In the genomic region with DNA sequence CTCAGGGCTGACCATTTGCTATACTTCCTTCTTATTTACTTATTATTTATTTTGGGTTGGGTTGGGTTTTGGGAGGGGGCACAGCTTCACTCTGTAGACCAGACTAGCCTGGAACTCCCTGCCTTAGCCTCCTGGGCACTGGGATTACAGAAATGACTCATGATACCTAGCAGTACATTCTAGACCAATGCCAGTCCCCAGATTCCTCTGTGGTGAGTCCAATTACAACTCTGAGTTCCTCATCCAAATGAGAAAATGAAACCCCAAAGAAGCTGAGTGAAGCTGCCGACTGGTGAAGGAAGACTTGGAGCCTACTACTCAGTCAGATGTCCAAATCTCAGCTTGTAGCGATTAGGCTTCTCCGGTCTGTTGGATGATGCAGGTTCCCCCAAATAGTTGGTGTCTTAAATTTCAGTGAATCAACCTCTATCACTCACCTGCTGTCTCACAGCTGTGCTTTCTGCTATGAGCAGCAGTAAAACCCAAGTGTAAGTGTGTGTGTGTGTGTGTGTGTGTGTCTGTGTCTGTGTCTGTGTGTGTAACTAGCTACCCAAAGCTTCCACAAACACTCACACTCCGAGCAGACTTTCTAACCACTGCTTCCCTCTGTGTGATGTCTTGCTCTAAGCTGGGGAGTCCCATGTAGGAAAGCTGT, we compare ENCODE assay signal across 22 mouse cellular contexts.
DNase-seq lines count a peak whose midpoint lies in the region; ATAC-seq and TF ChIP-seq lines count a peak whose summit lies in the region.
"Had no signal": no experiment of that assay in that cellular context is flagged by ENCODE, and none has a peak within 500 bp of the region (broad histone marks: within the 10 kb centered on the region; RNA-seq: fewer than 3 reads in every experiment).

No protein-coding gene starts in this region.

- DNase-seq in adrenal gland, adult 2 months: peak; percentile 69
- no peak for DNase-seq in adrenal gland, adult 18-20 months (ENCODE audit: low spot score in 2 of 2)
- no peak for DNase-seq in liver, postnatal 0 days
- no peak for DNase-seq in liver, embryonic 11.5 days (ENCODE audit: low spot score)
- peak; percentile 48 for DNase-seq in skeletal muscle tissue, adult 2 months (ENCODE audit: low read depth, low spot score)
- no peak for DNase-seq in layer of hippocampus, adult 11-12 months (ENCODE audit: low spot score)
- no peak for DNase-seq in cerebellum, postnatal 25 days
- DNase-seq: B cell, adult 2 months; cerebellum, postnatal 10 days; heart, adult 11 months; kidney, adult 9 months; kidney, postnatal 36 days; lung, embryonic 14.5 days; right cerebral cortex, postnatal 14 days; thymus, postnatal 25 days had no signal

- H3K9ac ChIP-seq in liver, postnatal 0 days (replicated peaks): no peak overlapping the region
- no peak overlapping the region for H3K9ac ChIP-seq in liver, embryonic 11.5 days (ENCODE audit: low read depth, low read length)
- H3K9ac ChIP-seq: heart, embryonic 15.5 days; limb, embryonic 15.5 days; lung, embryonic 14.5 days; neural tube, embryonic 12.5 days had no signal

- H3K4me3 ChIP-seq in liver, postnatal 0 days (ENCODE audit: low read depth, low read length): no peak overlapping the region
- H3K4me3 ChIP-seq in liver, embryonic 11.5 days (ENCODE audit: low read depth, low read length): no peak overlapping the region
- H3K4me3 ChIP-seq in brown adipose tissue, adult 24 weeks (ENCODE audit: insufficient read depth, low read depth, low read length): no peak overlapping the region
- H3K4me3 ChIP-seq: heart, embryonic 15.5 days; hindbrain, embryonic 10.5 days; limb, embryonic 15.5 days; megakaryocyte, embryonic 14.5 days; neural tube, embryonic 12.5 days had no signal

- no peak for TF ChIP-seq CTCF in liver, postnatal 0 days (IDR thresholded peaks at IDR 0.05; ENCODE audit: low read depth)

- peak overlapping the region; percentile 16; the same call in 1 of the 2 replicates for H3K27ac ChIP-seq in liver, postnatal 0 days (ENCODE audit: low read depth)
- no peak overlapping the region for H3K27ac ChIP-seq in liver, embryonic 11.5 days (ENCODE audit: low read depth, low read length)
- H3K27ac ChIP-seq in brown adipose tissue, adult 24 weeks (replicated peaks; ENCODE audit: low read depth, low read length): peak overlapping the region; percentile 67
- H3K27ac ChIP-seq: heart, embryonic 15.5 days; hindbrain, embryonic 10.5 days; limb, embryonic 15.5 days; neural tube, embryonic 12.5 days; stomach, postnatal 0 days had no signal

- peak; percentile 3; the same call in 1 of the 2 replicates for ATAC-seq in liver, postnatal 0 days
- no peak for ATAC-seq in liver, embryonic 11.5 days (replicated peaks; ENCODE audit: low FRiP score)

- H3K4me2 ChIP-seq in liver, postnatal 0 days (ENCODE audit: low read depth, low read length): no peak overlapping the region
- no peak overlapping the region for H3K4me2 ChIP-seq in liver, embryonic 11.5 days
- H3K4me2 ChIP-seq: heart, embryonic 15.5 days; limb, embryonic 15.5 days; lung, embryonic 14.5 days; neural tube, embryonic 12.5 days had no signal

- WGBS in liver, postnatal 0 days (ENCODE audit: insufficient replicate concordance): 70% methylated on average over 4 of the region's 4 CpGs
- 84% methylated on average over 4 of the region's 4 CpGs for WGBS in liver, embryonic 11.5 days

- H3K4me1 ChIP-seq in liver, postnatal 0 days (ENCODE audit: insufficient read depth): peaks cover 35% of the 10 kb centered on the region
- no peaks in the 10 kb centered on the region for H3K4me1 ChIP-seq in liver, embryonic 11.5 days (replicated peaks; ENCODE audit: control insufficient read depth, insufficient read depth, low read length)
- peaks cover 16% of the 10 kb centered on the region for H3K4me1 ChIP-seq in brown adipose tissue, adult 24 weeks (ENCODE audit: control insufficient read depth, insufficient read depth, insufficient read length, low read length)
- H3K4me1 ChIP-seq: hindbrain, embryonic 10.5 days; neural tube, embryonic 12.5 days had no signal

- no peak for TF ChIP-seq EP300 in liver, postnatal 0 days (IDR thresholded peaks at IDR 0.05; ENCODE audit: low read depth)

- no peaks in the 10 kb centered on the region for H3K9me3 ChIP-seq in liver, postnatal 0 days (ENCODE audit: low read length)
- no peaks in the 10 kb centered on the region for H3K9me3 ChIP-seq in liver, embryonic 11.5 days (ENCODE audit: control insufficient read depth, low read length)
- H3K9me3 ChIP-seq: heart, embryonic 15.5 days; hindbrain, embryonic 10.5 days; limb, embryonic 15.5 days; neural tube, embryonic 12.5 days had no signal

- H3K36me3 ChIP-seq in liver, postnatal 0 days (replicated peaks; ENCODE audit: insufficient read depth, low read length): no peaks in the 10 kb centered on the region
- H3K36me3 ChIP-seq in liver, embryonic 11.5 days (ENCODE audit: control insufficient read depth, insufficient read depth, low read length): no peaks in the 10 kb centered on the region
- H3K36me3 ChIP-seq: heart, embryonic 15.5 days; hindbrain, embryonic 10.5 days; limb, embryonic 15.5 days; neural tube, embryonic 12.5 days had no signal

- no peaks in the 10 kb centered on the region for H3K27me3 ChIP-seq in liver, postnatal 0 days (ENCODE audit: insufficient read depth, low read length)
- H3K27me3 ChIP-seq in liver, embryonic 11.5 days (replicated peaks; ENCODE audit: control insufficient read depth, insufficient read depth, low read length): no peaks in the 10 kb centered on the region
- H3K27me3 ChIP-seq: heart, embryonic 15.5 days; limb, embryonic 15.5 days; megakaryocyte, embryonic 14.5 days; neural tube, embryonic 12.5 days had no signal

Comparison
In these comparisons a context has a peak if more than half of its experiments do, and no peak if none do; other contexts are left out.
1. DNase-seq: peak in adrenal gland, adult 2 months (single experiment) and skeletal muscle tissue, adult 2 months (single experiment); none in adrenal gland, adult 18-20 months (0 of 2), liver, postnatal 0 days (single experiment), liver, embryonic 11.5 days (single experiment), layer of hippocampus, adult 11-12 months (single experiment) and cerebellum, postnatal 25 days (0 of 2).